Mouse (Mus musculus) cortical plate, adult 2 months (tissue): ENCODE measurements around the gene Rundc3a.
A peak's percentile ranks its signal among the peaks of the same experiment; 100 is the strongest.

Source experiments
- CTCF ChIP-seq: fragments of 200-500 bp; IDR thresholded peaks from 2 replicates; pipeline ENCODE4 v1.5.1; 2011; ENCODE audit warnings: mild to moderate bottlenecking, control low read depth, low read length; ENCODE audit not compliant: insufficient read depth; ENCODE audit errors: extremely low read depth
- POLR2A ChIP-seq: fragments of 200-500 bp; IDR thresholded peaks from 2 replicates; pipeline ENCODE4 v1.6.1; 2011; ENCODE audit warnings: mild to moderate bottlenecking, low read length, control low read depth; ENCODE audit not compliant: insufficient read depth; ENCODE audit errors: extremely low read depth

DNA sequence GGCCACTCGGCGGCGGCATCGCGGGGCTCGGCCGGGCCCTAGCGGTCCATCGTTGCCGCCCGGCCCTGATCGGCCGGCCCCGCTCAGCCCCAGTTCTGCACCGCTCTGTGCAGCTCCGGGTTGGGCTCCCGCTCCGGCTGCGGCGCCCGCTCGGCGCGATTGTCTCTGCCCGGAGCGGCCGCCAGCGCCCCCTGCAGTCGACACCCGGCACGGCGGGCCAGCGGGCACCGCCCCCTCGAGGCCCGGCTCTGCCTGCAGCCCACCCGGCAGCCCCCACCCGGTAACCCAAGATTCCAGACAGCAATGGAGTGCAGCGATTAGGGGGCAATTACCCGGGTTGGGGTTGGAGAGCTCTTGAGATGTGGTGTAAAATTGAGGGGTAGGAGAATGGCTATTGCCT lies 54.3 kb downstream of the Rundc3a start, which contains the start of gene Fam171a2:
- peak; percentile 61 for TF ChIP-seq POLR2A
- 0 out of 2 replicates have a peak, but pooled peaks have one; percentile 20 for TF ChIP-seq CTCF
